Mouse (Mus musculus) adrenal gland, postnatal 10 days (tissue): ENCODE data around the gene Klf1. TPM values are rescaled to one million over a fixed set of nuclear protein-coding genes. Genes with fewer than 3 reads are reported as not detected.

ENCODE experiments used
- DNase-seq: peaks from one replicate; pipeline ENCODE4 v3.0.0; 2021; ENCODE audit warnings: mixed read lengths
- long read RNA-seq, 2 experiments: library from polyadenylated mRNA; stranded (forward); transcript quantifications; one replicate each; pipeline ENCODE4 v2.0.0; 2021
- total RNA-seq, 2 experiments: library from RNA; stranded (reverse); gene quantifications; 2 replicates each; pipeline ENCODE4 v1.2.3; 2021

Klf1 gene
- total RNA-seq: 1 to 10 TPM; 2.6 to 4.3 TPM
- long read RNA-seq, experiment 1, partial matches to known transcripts: 2 of 6 reads
- long read RNA-seq, experiment 1, other reads (novel, unspliced or antisense): 2 of 6 reads
- long read RNA-seq, experiment 2: 0 reads

DNA sequence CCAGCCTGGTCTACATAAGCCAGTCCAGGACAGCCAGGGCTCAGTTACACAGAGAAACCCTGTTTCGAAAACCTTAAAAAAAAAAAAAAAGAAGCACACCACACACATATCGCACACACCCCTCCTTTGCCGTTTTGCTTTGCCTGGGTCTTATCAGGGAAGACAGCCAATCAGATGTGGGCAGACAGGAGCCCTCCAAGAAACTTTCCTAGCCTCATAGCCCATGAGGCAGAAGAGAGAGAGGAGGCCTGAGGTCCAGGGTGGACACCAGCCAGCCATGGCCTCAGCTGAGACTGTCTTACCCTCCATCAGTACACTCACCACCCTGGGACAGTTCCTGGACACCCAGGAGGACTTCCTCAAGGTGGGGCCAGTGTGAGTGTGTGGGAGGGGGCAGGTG, at the start of gene Klf1:
Gene Klf1, plus strand, starts transcription at position 177 of the 400 bp plus-strand sequence.
- no peak for DNase-seq

DNA sequence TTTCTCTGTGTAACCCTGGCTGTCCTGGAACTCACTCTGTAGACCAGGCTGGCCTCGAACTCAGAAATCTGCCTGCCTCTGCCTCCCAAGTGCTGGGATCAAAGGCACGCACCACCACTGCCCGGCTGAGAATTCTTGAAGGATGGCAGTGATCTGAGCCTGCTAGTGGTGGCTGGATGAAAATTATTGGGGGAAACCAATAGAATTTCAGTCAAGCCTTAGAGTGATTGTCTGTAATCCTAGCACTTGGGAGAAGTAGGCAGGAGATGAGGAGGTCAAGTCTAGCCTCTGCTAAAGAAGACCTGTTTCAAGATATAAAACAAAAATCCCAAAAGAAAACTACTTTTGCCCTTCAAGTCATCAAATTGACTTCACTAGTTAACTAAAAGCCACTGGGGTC, 45.3 kb upstream of the Klf1 start:
- DNase-seq: no peak

DNA sequence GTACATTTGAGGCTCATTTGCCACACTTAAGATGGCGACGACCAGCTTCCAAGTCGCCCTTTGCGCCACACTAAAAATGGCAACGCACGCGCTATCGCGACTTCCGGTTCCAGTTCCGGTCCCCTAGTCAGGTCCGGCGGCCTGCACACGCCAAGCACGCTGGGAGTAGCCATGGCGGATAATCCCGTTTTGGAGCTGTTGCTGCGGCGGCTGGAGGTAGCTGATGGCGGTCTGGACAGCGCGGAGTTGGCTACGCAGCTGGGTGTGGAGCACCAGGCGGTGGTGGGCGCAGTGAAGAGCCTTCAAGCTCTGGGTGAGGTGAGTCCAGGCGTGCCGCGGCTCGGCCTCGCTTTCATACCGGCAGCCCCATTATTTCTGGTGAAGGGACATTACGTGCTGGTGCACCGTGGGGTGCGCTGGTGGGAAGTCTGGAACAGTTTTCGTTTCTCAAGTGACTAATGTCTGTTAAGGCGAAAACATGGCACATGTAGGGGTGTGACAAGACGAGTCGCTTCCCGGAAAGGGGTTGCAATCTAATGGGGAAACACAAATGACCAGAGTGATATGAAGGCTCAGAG, 44.8 kb upstream of the Klf1 start, which contains the start of gene Farsa:
Gene Farsa, plus strand, starts transcription at position 126 of the 578 bp plus-strand sequence.
- DNase-seq: peak; percentile 94

DNA sequence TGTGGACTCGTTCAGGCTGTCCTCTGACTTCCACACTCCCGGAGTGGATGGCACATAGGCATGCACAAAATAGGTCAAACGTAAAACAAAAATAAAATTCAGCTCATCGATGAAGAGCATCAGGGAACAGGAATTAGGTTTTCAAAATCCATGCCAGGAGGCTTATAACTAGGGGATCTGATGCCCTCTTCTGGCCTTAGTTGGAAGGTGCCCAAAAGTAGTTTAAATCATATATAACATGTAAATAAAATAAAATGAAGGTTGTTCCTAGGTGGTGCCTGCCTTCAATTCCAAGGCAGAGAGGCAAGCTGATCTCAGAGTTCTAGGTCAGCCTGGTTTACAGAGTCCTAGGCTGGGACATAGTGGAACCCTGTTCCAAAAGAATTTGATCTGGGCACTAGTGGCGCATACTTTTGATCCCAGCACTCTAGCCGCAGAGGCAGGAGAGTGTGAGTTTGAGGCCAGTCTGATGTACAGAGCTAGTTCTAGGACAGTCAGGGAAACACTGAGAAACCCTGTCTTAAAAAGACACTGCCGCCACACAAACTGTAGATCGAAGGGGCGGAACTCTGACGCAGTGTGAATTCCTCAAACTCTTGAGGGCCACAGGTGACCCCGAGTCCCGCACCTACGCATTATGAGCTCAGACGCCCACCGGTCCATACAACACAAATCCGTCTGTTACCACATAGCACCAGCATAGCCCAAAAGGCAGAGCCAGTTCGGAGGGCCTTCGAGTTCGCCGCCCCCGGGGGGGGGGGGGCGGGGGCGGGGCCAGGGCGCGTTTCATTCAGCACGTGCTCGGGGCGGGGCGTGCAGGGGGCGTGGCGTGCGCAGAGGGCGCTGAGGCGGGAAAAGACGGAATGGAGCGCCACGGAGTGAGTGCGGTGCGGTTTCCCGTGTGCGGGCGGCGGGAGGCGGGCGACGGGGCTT, 30.1 kb upstream of the Klf1 start, which contains the start of gene Syce2:
Gene Syce2, plus strand, starts transcription at position 736 of the 933 bp plus-strand sequence.
- peak; percentile 91 for DNase-seq

DNA sequence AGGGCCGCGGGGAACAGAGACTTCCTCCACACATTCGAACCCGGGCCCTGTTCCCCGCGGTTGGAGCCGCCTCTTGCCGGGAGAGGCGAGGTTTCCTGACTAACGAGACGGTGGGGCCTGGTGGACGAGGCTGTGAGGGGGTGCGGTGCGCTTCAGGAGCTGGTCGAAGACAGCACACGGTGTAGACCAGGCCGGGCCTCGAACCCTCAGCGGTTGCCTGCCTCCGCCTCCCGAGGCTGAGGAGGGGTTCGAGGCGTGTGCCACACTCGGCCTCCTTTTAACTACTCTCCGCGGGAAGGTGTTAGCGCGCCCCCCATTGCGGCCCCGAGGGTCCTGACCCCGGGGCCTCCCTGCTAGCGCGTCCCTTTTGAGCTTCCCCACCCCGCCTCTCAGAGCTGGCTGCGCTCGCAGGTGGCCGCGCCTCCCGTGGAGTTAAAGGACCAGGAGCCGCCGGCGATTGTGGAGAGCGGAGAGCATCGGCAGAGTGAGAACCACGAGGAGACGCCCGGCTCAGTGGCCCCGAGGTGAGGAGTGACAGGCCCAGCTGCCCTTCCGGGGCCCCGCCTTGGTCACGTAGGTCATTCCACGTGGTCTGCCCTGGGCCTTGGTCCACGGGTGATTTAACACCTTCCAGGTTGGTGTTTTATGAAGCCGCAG, 29.3 kb upstream of the Klf1 start:
- DNase-seq: peak; percentile 56

DNA sequence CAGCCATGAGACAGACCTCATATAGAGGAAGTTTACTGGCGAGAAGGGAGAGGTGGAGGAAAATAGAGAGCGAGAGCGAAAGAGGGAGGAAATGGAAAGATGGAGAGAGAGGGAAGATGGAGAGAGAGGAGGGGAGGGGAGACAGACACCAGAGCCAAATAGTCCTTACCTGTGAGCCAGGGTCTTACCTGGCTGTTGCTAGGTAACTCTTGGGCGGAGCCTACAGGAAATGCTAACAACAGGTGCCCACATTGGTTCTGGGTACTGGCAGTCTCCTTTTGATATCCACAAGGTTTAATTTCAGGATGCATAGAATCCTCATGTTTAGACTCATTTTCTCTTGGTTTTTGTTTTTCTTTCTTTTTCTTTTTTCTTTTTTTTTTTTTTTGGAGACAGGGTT, 28.7 kb upstream of the Klf1 start:
- no peak for DNase-seq

DNA sequence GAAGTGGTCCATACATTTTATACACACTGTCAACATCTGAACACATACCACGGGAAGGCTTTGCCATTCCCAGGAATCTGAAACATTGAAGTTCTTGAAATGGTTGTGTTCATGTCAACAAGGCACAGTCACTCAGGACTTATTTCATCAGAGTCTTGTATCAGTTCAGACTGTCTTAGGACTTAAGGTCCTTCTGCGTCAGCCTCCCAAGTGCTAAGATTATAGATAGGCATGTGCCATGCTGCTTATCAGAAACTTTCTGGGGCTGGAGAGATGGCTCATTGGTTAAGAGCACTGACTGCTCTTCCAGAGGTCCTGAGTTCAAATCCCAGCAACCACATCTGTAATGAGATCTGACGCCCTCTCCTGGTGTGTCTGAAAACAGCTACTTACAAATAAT, 27.4 kb upstream of the Klf1 start:
- DNase-seq: no peak

DNA sequence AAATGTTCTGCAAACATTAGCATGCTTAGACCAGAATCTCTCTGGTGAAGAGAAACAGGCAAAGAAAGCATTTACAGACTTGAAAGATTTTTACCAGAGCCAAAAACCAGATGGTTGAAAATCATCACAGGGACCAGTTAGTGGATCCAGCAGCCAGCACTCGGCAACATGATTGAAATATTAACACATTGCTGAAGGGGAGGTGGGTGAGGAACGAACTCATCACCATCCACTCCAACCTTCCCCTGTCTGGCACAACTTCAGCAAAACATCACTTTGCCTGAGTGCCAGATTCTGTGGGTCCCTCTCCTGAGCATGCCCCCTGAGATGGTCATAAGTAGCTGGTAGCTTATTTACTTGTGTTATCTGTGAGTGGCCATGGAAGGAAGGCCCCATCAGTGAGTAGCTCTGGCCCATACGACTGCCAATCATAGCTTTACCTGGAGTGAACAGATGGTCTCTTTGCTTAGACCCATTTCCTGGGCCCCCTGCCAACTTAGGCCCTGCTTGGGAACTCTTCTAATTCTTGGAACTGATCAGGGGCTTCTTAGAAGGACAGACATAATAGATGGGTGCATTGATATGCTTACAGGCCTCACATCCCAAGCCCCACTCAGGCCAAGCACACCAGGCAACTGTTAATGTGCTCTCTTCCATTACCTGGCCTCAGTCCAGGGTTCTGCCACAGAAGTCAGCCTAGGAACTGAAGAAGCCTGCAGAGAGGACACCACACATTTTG, 24.3 kb upstream of the Klf1 start:
- DNase-seq: no peak

DNA sequence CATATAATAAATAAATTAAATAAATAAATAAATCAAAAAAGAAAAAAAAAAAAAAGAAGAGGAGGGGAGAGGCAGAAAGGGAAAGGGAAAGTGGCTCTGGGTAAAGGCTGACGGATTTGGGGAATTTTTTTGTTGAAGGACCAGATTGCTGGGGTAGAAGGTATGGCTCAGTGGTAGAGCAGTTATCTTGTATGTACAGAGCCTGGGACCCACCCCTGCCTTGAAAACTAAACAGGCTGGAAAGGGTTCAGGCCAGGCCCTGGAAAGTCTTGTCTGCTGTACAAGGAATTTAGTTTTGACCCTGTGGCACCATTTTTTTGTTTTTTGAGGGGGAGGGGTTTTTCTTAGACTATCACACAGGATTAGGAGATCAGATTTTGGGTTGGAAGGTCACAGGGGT, 22.8 kb upstream of the Klf1 start:
- DNase-seq: no peak

DNA sequence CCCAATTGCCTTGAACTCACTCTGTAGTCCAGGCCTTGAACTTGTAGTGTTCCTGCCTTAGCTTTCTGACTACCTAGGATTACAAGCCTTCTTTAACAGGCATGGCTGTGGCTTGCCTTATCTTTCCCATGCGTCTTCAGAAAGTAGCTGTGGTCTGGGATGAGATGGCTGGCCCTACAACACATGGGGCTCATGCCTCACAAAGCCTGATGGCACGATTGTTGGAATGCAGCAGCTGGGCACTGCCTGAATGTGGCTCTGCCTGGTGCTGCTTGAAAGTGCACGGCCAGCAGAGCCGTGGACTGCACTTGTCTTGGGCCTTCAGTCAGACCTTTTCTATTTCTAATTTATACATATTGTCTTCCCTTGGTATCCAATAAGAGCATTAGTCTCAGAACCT, 17.0 kb upstream of the Klf1 start:
- DNase-seq: no peak

DNA sequence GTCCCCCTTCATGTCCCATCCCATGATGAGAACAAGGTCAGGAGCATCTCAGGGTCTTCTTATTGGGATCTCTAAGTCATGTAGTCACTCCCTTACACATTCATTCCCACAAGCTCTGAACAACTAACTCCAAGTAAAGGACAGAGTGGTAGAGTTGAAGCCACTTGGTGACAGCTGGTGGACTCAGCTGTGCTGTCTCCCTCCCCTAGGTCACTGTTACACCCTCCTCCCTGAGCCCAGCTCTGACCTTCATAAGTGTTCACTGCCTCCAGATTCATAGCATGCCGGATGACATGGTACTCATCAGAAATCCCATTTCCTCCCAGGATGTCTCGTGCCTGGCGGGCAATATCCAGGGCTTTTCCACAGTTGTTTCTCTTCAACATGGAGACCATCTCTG, 13.4 kb upstream of the Klf1 start:
- no peak for DNase-seq

DNA sequence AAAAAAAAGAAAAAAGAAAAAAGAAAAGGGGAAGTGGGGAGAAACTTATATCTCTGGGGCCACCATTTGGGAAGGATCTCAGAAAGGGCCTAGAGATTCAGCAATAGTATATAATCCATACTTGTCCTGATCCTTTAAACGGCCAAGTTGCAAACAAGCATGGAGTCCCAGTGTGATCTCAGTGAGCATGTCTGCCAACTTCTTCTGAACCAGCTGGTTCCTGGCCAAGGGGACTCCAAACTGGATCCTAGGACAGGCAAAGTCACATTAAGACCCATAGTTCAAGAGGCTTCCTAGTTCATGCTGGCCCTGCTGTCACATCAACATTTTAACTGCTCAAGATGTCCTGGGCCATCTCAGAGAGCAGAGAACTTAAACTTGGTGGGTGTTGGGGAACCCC, 12.6 kb upstream of the Klf1 start:
- no peak for DNase-seq

DNA sequence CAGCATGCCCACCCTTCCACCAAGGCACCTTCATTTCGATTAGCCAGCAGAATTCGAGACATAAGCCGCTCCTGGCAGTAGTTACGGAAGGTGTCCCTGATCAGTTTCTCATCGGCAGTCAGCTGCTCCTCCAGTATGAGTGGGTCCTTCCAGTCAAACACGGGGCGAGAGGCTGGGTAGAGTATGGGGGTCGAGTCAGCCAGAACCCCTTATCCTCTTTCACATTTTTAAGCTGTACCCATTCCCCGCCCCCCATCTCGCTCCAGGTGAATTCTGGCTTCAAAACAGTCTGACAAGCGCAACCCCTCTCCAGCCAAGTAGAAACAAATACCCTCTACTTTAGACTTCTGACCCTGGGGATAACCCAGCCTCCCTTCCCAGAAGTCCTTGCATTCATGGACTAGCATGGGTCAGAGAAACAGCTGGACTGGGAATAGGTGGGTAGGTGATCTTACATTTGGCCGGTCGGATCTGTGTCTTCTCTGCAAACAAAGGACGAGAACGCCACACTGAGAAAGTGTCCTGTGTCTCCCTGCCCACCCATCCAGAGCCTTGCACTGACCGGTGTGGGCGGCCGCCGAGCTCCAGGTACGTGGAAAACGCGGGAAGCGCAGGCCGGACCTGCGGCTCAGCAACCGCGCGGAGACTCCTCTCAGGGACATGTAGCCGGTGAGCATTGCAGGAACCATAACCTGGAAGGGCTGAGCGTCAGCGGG, 8.6 kb upstream of the Klf1 start:
- DNase-seq: no peak

DNA sequence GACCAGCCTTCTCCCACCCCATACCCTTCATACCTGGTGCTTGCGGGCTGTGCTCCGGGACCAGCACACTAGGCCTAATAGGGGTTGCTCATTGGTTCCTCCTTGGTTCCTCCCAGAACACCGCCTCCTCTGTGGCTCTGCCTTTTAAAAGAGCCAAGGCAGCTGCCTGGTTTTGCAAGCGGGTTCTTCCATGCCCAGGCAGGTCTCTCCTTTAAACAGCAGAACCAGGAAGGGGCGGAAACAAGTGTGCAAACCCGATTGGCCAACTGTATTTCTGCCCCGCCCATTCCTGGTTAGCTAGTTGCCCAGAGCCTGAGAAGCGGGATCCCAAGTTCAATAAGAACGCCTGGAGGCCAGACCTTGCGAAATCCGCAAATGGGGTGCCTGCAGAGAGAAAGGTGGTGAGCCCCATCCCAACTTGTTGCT, 8.0 kb upstream of the Klf1 start, which contains the start of gene Gcdh:
Gene Gcdh, minus strand, starts transcription at position 213 of the 426 bp plus-strand sequence.
- DNase-seq: peak; percentile 93

DNA sequence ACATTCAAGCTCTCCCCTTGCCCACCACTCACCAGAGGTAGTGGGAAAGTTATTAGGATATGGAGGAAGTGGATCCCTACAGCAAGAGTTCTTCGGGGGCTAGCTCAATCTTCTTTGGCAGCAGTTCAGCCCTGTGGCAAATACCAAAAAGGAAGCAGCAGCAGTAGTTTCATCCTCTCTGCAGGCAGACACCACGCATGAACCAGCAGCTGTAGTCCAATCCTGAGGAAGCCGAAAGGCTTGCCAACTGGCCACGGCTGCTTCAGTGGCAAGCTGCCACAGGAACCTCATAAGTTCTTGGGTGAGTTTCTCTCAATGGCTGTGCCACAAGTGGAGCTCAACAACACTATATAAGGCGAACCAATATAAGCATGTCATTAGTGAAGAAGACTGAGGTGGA, 5.8 kb upstream of the Klf1 start:
- DNase-seq: no peak

DNA sequence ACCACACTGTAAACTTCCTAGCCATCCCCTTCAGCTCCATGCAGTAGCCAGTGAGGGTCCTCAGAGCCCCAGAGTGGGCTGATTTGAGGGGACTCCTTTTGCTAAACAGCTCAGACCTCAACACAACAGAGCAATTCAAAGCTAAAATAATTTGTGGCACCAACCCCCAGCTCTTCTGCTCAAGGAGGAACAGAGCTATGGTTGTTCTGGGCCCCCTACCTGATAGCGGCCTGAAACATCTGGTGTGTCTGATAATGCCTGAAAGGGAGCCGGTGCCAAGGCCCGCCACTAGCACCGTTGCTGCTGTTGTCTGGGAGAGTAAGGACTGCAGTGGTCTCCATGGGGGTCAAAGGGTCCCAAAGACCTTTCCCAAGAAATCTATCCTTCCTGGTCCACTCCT, 657 bp upstream of the Klf1 start:
- no peak for DNase-seq

DNA sequence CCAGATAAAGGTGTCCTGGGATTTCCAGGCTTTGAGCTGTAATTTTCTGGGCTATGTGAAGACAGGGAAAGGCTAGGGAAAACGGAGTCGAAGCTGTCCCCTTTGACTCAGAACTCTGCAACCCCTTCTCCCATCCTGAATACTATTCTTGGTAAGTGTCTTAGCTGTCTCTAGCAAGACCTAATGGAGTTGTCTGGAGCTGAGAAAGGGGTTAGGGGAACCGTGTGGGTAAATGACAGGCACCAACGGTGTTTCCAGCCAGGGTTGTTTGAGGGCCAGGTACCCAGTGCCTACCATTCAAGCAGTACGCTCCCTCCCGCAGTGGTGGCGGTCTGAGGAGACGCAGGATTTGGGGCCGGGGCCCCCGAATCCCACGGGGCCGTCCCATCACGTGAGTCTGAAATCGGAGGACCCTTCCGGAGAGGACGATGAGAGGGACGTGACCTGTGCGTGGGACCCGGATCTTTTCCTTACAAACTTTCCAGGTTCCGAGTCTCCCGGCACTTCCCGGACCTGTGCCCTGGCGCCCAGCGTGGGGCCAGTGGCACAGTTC, 715 bp downstream of the Klf1 start:
- DNase-seq: no peak

DNA sequence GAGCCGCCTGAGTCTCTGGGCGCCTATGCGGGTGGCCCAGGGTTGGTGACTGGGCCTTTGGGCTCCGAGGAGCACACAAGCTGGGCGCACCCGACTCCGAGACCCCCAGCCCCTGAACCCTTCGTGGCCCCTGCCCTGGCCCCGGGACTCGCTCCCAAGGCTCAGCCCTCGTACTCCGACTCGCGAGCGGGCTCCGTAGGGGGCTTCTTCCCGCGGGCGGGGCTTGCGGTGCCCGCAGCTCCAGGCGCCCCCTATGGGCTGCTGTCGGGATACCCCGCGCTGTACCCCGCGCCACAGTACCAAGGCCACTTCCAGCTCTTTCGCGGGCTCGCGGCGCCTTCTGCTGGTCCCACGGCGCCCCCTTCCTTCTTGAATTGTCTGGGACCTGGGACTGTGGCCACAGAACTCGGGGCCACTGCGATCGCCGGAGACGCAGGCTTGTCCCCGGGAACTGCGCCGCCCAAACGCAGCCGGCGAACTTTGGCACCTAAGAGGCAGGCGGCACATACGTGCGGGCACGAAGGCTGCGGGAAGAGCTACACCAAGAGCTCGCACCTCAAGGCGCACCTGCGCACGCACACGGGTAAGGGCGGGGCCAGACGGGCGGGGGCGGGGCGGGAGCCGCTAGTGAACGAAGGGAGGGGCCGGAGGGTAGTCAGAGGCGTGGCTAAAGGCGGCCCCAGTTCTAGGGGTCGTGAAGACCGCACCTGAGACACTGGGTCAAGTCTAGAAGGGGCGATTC, 1.4 kb downstream of the Klf1 start:
- peak; percentile 96 for DNase-seq

DNA sequence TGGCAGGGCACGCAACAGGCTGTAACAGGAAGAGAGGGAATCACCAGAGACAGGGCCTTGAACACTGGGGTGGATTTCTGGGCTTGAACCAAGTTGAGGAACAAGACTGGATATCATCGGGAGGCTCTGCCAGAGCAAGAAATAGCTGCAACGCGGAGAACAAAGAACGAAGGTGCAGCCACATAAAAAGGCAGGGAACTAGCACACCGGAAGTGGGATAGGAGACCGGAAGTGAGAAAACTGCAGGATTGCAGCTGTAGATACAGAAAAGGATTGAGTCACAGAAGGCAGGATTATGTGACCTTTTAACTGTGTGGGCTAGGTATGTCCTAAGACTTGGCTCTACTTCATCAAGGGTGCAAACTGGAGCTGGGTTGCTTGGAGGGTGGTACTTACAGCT, 2.6 kb downstream of the Klf1 start:
- DNase-seq: no peak

DNA sequence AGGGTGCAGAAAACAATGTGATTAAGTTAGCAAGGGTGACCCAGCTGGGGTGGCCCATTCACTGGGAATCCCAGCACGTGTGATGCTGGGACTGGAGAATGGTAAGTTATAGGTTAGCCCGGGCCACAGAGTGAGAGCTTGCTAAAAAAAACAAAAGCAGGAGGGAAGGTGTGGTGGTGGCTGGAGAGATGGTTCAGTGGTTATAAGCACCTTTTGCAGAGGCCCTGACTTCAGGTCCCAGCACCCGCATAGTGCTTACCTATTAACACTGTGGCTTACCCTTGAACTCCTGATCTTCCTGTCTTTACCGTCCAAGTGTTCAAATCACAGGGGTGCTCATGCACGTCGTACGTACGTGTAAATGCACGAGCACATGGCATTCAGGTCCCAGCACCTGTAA, 5.3 kb downstream of the Klf1 start:
- DNase-seq: no peak
